23 mouse cellular contexts compared by ENCODE assay signal in the genomic region with DNA sequence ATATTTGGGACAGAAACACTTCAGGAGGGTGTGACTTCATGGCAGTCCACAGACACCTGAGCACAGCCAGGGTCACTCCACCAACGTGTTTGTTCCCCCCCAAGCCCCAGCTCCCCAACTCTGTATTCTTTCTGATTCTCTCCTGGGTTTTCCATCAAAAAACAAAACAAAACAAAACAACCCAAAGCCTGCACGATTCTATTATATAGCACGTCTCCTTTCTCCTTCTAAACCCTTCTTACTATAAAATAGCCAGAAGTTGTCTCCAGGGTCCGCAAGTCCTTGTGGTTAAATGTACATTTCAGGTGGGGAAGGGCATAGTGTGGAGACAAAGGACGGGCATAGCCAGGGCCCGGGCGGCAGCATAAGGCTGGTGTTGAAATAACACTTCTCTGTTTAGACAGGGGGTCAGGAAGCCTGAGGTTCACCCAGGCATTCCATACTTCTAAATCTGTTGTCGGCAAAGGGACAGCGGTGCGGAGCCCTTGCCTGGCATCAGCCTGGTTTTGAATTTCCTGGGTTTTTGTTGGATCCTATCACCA.
DNase-seq lines count a peak whose midpoint lies in the region; ATAC-seq lines count a peak whose summit lies in the region.
"Had no signal": no experiment of that assay in that cellular context is flagged by ENCODE, and none has a peak within 500 bp of the region (broad histone marks: within the 10 kb centered on the region; RNA-seq: fewer than 3 reads in every experiment).

No protein-coding gene starts in this region.

- WGBS in embryonic facial prominence, embryonic 11.5 days: 49% methylated on average over 10 of the region's 10 CpGs
- 62% methylated on average over 10 of the region's 10 CpGs for WGBS in embryonic facial prominence, embryonic 10.5 days
- 41% methylated on average over 10 of the region's 10 CpGs for WGBS in embryonic facial prominence, embryonic 13.5 days
- 70% methylated on average over 10 of the region's 10 CpGs for WGBS in forebrain, embryonic 11.5 days

- H3K36me3 ChIP-seq in embryonic facial prominence, embryonic 11.5 days (replicated peaks; ENCODE audit: control insufficient read depth, insufficient read depth, low read depth, low read length): no peaks in the 10 kb centered on the region
- no peaks in the 10 kb centered on the region for H3K36me3 ChIP-seq in embryonic facial prominence, embryonic 10.5 days (replicated peaks)
- H3K36me3 ChIP-seq in embryonic facial prominence, embryonic 13.5 days: no peaks in the 10 kb centered on the region
- no peaks in the 10 kb centered on the region for H3K36me3 ChIP-seq in forebrain, embryonic 11.5 days (ENCODE audit: control insufficient read depth, insufficient read depth, low read length)
- H3K36me3 ChIP-seq: G1E; hindbrain, embryonic 15.5 days; liver, embryonic 15.5 days had no signal

- no peak overlapping the region for H3K4me3 ChIP-seq in embryonic facial prominence, embryonic 11.5 days (ENCODE audit: low read depth, low read length)
- no peak overlapping the region for H3K4me3 ChIP-seq in embryonic facial prominence, embryonic 10.5 days
- H3K4me3 ChIP-seq in embryonic facial prominence, embryonic 13.5 days: peak overlapping the region; percentile 16; the same call in 1 of the 2 replicates
- no peak overlapping the region for H3K4me3 ChIP-seq in forebrain, embryonic 11.5 days (ENCODE audit: low read depth, low read length)
- H3K4me3 ChIP-seq: erythroblast, embryonic 14.5 days; forebrain, embryonic 13.5 days; gastrocnemius, adult 2 months; hindbrain, embryonic 15.5 days; left cerebral cortex, adult 2 months; liver, embryonic 15.5 days had no signal

- no peaks in the 10 kb centered on the region for H3K9me3 ChIP-seq in embryonic facial prominence, embryonic 11.5 days (replicated peaks; ENCODE audit: control insufficient read depth, low read length)
- H3K9me3 ChIP-seq in embryonic facial prominence, embryonic 10.5 days: no peaks in the 10 kb centered on the region
- H3K9me3 ChIP-seq in embryonic facial prominence, embryonic 13.5 days: no peaks in the 10 kb centered on the region
- H3K9me3 ChIP-seq in forebrain, embryonic 11.5 days (ENCODE audit: control insufficient read depth, low read length): no peaks in the 10 kb centered on the region
- H3K9me3 ChIP-seq: forebrain, embryonic 13.5 days; hindbrain, embryonic 15.5 days; liver, embryonic 15.5 days had no signal

- no peak overlapping the region for H3K9ac ChIP-seq in embryonic facial prominence, embryonic 11.5 days (replicated peaks; ENCODE audit: low read length)
- H3K9ac ChIP-seq in embryonic facial prominence, embryonic 13.5 days: peak overlapping the region; percentile 47
- H3K9ac ChIP-seq in forebrain, embryonic 11.5 days (ENCODE audit: low read length): no peak overlapping the region
- H3K9ac ChIP-seq: forebrain, embryonic 13.5 days; hindbrain, embryonic 15.5 days; liver, embryonic 15.5 days had no signal

- H3K4me2 ChIP-seq in embryonic facial prominence, embryonic 11.5 days (ENCODE audit: low read depth, low read length): no peak overlapping the region
- peak overlapping the region; percentile 36 for H3K4me2 ChIP-seq in embryonic facial prominence, embryonic 13.5 days
- H3K4me2 ChIP-seq in forebrain, embryonic 11.5 days (ENCODE audit: low read depth, low read length, severe bottlenecking): no peak overlapping the region
- H3K4me2 ChIP-seq: forebrain, embryonic 13.5 days; hindbrain, embryonic 15.5 days; liver, embryonic 15.5 days; midbrain, embryonic 11.5 days had no signal

- H3K27me3 ChIP-seq in embryonic facial prominence, embryonic 11.5 days (ENCODE audit: control insufficient read depth, insufficient read depth, low read length): peaks cover 4% of the 10 kb centered on the region; the same call in 1 of the 2 replicates
- H3K27me3 ChIP-seq in embryonic facial prominence, embryonic 10.5 days (replicated peaks; ENCODE audit: low read depth, poor library complexity, severe bottlenecking): peaks cover 60% of the 10 kb centered on the region
- peaks cover 17% of the 10 kb centered on the region for H3K27me3 ChIP-seq in embryonic facial prominence, embryonic 13.5 days
- peaks cover 43% of the 10 kb centered on the region for H3K27me3 ChIP-seq in forebrain, embryonic 11.5 days (ENCODE audit: control insufficient read depth, insufficient read depth, low read length)
- H3K27me3 ChIP-seq: CH12.LX had no signal

- H3K4me1 ChIP-seq in embryonic facial prominence, embryonic 11.5 days (ENCODE audit: control insufficient read depth, insufficient read depth, low read length): no peaks in the 10 kb centered on the region
- peaks cover 47% of the 10 kb centered on the region for H3K4me1 ChIP-seq in embryonic facial prominence, embryonic 10.5 days
- peaks cover 32% of the 10 kb centered on the region for H3K4me1 ChIP-seq in embryonic facial prominence, embryonic 13.5 days
- 0 out of 2 replicates have a peak, but pooled peaks cover 2% of the 10 kb centered on the region for H3K4me1 ChIP-seq in forebrain, embryonic 11.5 days (replicated peaks; ENCODE audit: control insufficient read depth, insufficient read depth, low read length)
- H3K4me1 ChIP-seq: liver, embryonic 15.5 days had no signal

- peak; percentile 9 for DNase-seq in embryonic facial prominence, embryonic 11.5 days (ENCODE audit: low spot score)
- no peak for DNase-seq in embryonic facial prominence, embryonic 10.5 days (ENCODE audit: low spot score)
- peak; percentile 26 for DNase-seq in urinary bladder, postnatal 25 days (ENCODE audit: low spot score)
- DNase-seq in urinary bladder, postnatal 4 days (ENCODE audit: low spot score in 2 of 2): no peak
- DNase-seq in forebrain, embryonic 11.5 days (ENCODE audit: low spot score): no peak
- DNase-seq in lung, postnatal 14 days: no peak
- DNase-seq: B cell, adult 2 months; cerebellum, adult 18-20 months; cerebellum, postnatal 14 days; gastrocnemius, adult 2 months; layer of hippocampus, adult 9-11 months; liver; thymus, postnatal 14 days had no signal

- no peak overlapping the region for H3K27ac ChIP-seq in embryonic facial prominence, embryonic 11.5 days (replicated peaks; ENCODE audit: low read depth, low read length)
- H3K27ac ChIP-seq in embryonic facial prominence, embryonic 10.5 days (replicated peaks): no peak overlapping the region
- H3K27ac ChIP-seq in embryonic facial prominence, embryonic 13.5 days: peak overlapping the region; percentile 66
- H3K27ac ChIP-seq in forebrain, embryonic 11.5 days (ENCODE audit: low read depth, low read length): no peak overlapping the region
- H3K27ac ChIP-seq: forebrain, embryonic 13.5 days; gastrocnemius, adult 2 months; hindbrain, embryonic 15.5 days; left cerebral cortex, adult 2 months; liver, embryonic 15.5 days had no signal

- no peak for ATAC-seq in embryonic facial prominence, embryonic 11.5 days (replicated peaks; ENCODE audit: insufficient number of reproducible peaks, low FRiP score, low TSS enrichment, low read depth)
- no peak for ATAC-seq in embryonic facial prominence, embryonic 13.5 days (ENCODE audit: insufficient number of reproducible peaks, insufficient read depth, low FRiP score, low TSS enrichment, low read depth)
- no peak for ATAC-seq in forebrain, embryonic 11.5 days (replicated peaks; ENCODE audit: low FRiP score)
- ATAC-seq: forebrain, embryonic 13.5 days; Patski had no signal

Comparison
In these comparisons a context has a peak if more than half of its experiments do, and no peak if none do; other contexts are left out.
1. DNase-seq: peak in embryonic facial prominence, embryonic 11.5 days (single experiment) and urinary bladder, postnatal 25 days (single experiment); none in embryonic facial prominence, embryonic 10.5 days (single experiment), urinary bladder, postnatal 4 days (0 of 2), forebrain, embryonic 11.5 days (single experiment) and lung, postnatal 14 days (single experiment).